Mouse (Mus musculus): ENCODE data around the gene Timm8a2. TPM values are rescaled to one million over a fixed set of nuclear protein-coding genes. Genes with fewer than 3 reads are reported as not detected.
A peak's percentile ranks its signal among the peaks of the same experiment; 100 is the strongest.

The Timm8a2 gene
- not detected for polyA plus RNA-seq (2012; fragmentation: generic; extraction: Trizol)
- long read RNA-seq, experiment 1: 0 reads
- long read RNA-seq, experiment 2: 0 reads

- no peaks in the 10 kb centered on the region for H3K27me3 ChIP-seq (ENCODE audit: control insufficient read depth, insufficient read depth, insufficient read length)
- H3K79me2 ChIP-seq (ENCODE audit: control insufficient read depth, insufficient read depth): no peaks in the 10 kb centered on the region
- H3K79me3 ChIP-seq (ENCODE audit: low read depth): no peaks in the 10 kb centered on the region
- H3K36me3 ChIP-seq (ENCODE audit: control insufficient read depth, insufficient read depth): no peaks in the 10 kb centered on the region
- TF ChIP-seq MYOD1 (IDR thresholded peaks at IDR 0.05; ENCODE audit: control insufficient read depth, insufficient read length, low read depth): no peak
- no peak for TF ChIP-seq FOSL1 (IDR thresholded peaks at IDR 0.05; ENCODE audit: insufficient read depth, low read length, poor library complexity, severe bottlenecking)
- no peak within 1 kb of the TSS for H3ac ChIP-seq (ENCODE audit: control insufficient read depth, insufficient read length, low read depth)
- no peak within 1 kb of the TSS for H3K4me3 ChIP-seq (ENCODE audit: insufficient read depth, poor library complexity, severe bottlenecking)
Measured at GRCm38 (mm10) chr14:122034451-122034850, at the start of gene Timm8a2. TSS of gene Timm8a2 (plus strand) at chr14:122034674.

GRCm38 (mm10) chr14:121985477-121985876 lies 49.0 kb upstream of the Timm8a2 start:
- TF ChIP-seq CEBPB (IDR thresholded peaks at IDR 0.05; ENCODE audit: low read depth): no peak
- no peak for TF ChIP-seq MAX (IDR thresholded peaks at IDR 0.05)
- no peak for TF ChIP-seq USF1 (IDR thresholded peaks at IDR 0.05; ENCODE audit: low read depth)
- no peak for TF ChIP-seq CTCF (IDR thresholded peaks at IDR 0.05; ENCODE audit: control insufficient read depth, insufficient read depth, insufficient read length)
- no peak for TF ChIP-seq MYOG (IDR thresholded peaks at IDR 0.05; ENCODE audit: control insufficient read depth, extremely low read depth, insufficient read length)
- TF ChIP-seq FOSL1 (IDR thresholded peaks at IDR 0.05; ENCODE audit: insufficient read depth, low read length, poor library complexity, severe bottlenecking): no peak
- no peak for TF ChIP-seq MYOD1 (IDR thresholded peaks at IDR 0.05; ENCODE audit: control insufficient read depth, insufficient read length, low read depth)
- Histone ChIP-seq H3K36me3 (ENCODE audit: control insufficient read depth, insufficient read depth) (no peaks in the 10 kb centered on the region), H3K27me3 (ENCODE audit: control insufficient read depth, insufficient read depth, insufficient read length) (no peaks in the 10 kb centered on the region), H3ac (ENCODE audit: control insufficient read depth, insufficient read length, low read depth) (no peak overlapping the region), H3K79me2 (ENCODE audit: control insufficient read depth, insufficient read depth) (no peaks in the 10 kb centered on the region), H3K79me3 (ENCODE audit: low read depth) (peaks cover 2% of the 10 kb centered on the region), H3K4me3 (ENCODE audit: insufficient read depth, poor library complexity, severe bottlenecking) (no peak overlapping the region)

GRCm38 (mm10) chr14:121986028-121986427 lies 48.4 kb upstream of the Timm8a2 start:
- Histone ChIP-seq H3K79me3 (ENCODE audit: low read depth) (peaks cover 2% of the 10 kb centered on the region), H3K4me3 (ENCODE audit: insufficient read depth, poor library complexity, severe bottlenecking) (no peak overlapping the region), H3K79me2 (ENCODE audit: control insufficient read depth, insufficient read depth) (no peaks in the 10 kb centered on the region), H3K36me3 (ENCODE audit: control insufficient read depth, insufficient read depth) (no peaks in the 10 kb centered on the region), H3ac (ENCODE audit: control insufficient read depth, insufficient read length, low read depth) (no peak overlapping the region), H3K27me3 (ENCODE audit: control insufficient read depth, insufficient read depth, insufficient read length) (no peaks in the 10 kb centered on the region)
- TF ChIP-seq FOSL1 (IDR thresholded peaks at IDR 0.05; ENCODE audit: insufficient read depth, low read length, poor library complexity, severe bottlenecking): no peak
- TF ChIP-seq MAX (IDR thresholded peaks at IDR 0.05): no peak
- no peak for TF ChIP-seq CEBPB (IDR thresholded peaks at IDR 0.05; ENCODE audit: low read depth)
- TF ChIP-seq CTCF (IDR thresholded peaks at IDR 0.05; ENCODE audit: control insufficient read depth, insufficient read depth, insufficient read length): no peak
- TF ChIP-seq USF1 (IDR thresholded peaks at IDR 0.05; ENCODE audit: low read depth): no peak
- TF ChIP-seq MYOG (IDR thresholded peaks at IDR 0.05; ENCODE audit: control insufficient read depth, extremely low read depth, insufficient read length): no peak
- TF ChIP-seq MYOD1 (IDR thresholded peaks at IDR 0.05; ENCODE audit: control insufficient read depth, insufficient read length, low read depth): no peak

- TF ChIP-seq USF1 (IDR thresholded peaks at IDR 0.05; ENCODE audit: low read depth) (no peak), CEBPB (IDR thresholded peaks at IDR 0.05; ENCODE audit: low read depth) (no peak), FOSL1 (IDR thresholded peaks at IDR 0.05; ENCODE audit: insufficient read depth, low read length, poor library complexity, severe bottlenecking) (peak; percentile 45)
- H3K4me3 ChIP-seq (ENCODE audit: insufficient read depth, poor library complexity, severe bottlenecking): no peak overlapping the region
- H3K27me3 ChIP-seq (ENCODE audit: control insufficient read depth, insufficient read depth, insufficient read length): no peaks in the 10 kb centered on the region
- H3K79me3 ChIP-seq (ENCODE audit: low read depth): peaks cover 2% of the 10 kb centered on the region
- no peaks in the 10 kb centered on the region for H3K36me3 ChIP-seq (ENCODE audit: control insufficient read depth, insufficient read depth)
- H3ac ChIP-seq (ENCODE audit: control insufficient read depth, insufficient read length, low read depth): no peak overlapping the region
- no peaks in the 10 kb centered on the region for H3K79me2 ChIP-seq (ENCODE audit: control insufficient read depth, insufficient read depth)
Measured at GRCm38 (mm10) chr14:121987287-121987686, 47.2 kb upstream of the Timm8a2 start.

- H3K27me3 ChIP-seq (ENCODE audit: control insufficient read depth, insufficient read depth, insufficient read length): no peaks in the 10 kb centered on the region
- TF ChIP-seq MAX (IDR thresholded peaks at IDR 0.05) (no peak), CEBPB (IDR thresholded peaks at IDR 0.05; ENCODE audit: low read depth) (no peak), MYOD1 (IDR thresholded peaks at IDR 0.05; ENCODE audit: control insufficient read depth, insufficient read length, low read depth) (no peak), CTCF (IDR thresholded peaks at IDR 0.05; ENCODE audit: control insufficient read depth, insufficient read depth, insufficient read length) (no peak), FOSL1 (IDR thresholded peaks at IDR 0.05; ENCODE audit: insufficient read depth, low read length, poor library complexity, severe bottlenecking) (no peak), MYOG (IDR thresholded peaks at IDR 0.05; ENCODE audit: control insufficient read depth, extremely low read depth, insufficient read length) (no peak), USF1 (IDR thresholded peaks at IDR 0.05; ENCODE audit: low read depth) (no peak)
- no peaks in the 10 kb centered on the region for H3K36me3 ChIP-seq (ENCODE audit: control insufficient read depth, insufficient read depth)
- peaks cover 2% of the 10 kb centered on the region for H3K79me3 ChIP-seq (ENCODE audit: low read depth)
- H3K4me3 ChIP-seq (ENCODE audit: insufficient read depth, poor library complexity, severe bottlenecking): no peak overlapping the region
- H3ac ChIP-seq (ENCODE audit: control insufficient read depth, insufficient read length, low read depth): no peak overlapping the region
- no peaks in the 10 kb centered on the region for H3K79me2 ChIP-seq (ENCODE audit: control insufficient read depth, insufficient read depth)
Measured at GRCm38 (mm10) chr14:121987691-121988090, 46.8 kb upstream of the Timm8a2 start.

GRCm38 (mm10) chr14:121989331-121989730 lies 45.1 kb upstream of the Timm8a2 start:
- Histone ChIP-seq H3K36me3 (ENCODE audit: control insufficient read depth, insufficient read depth) (peaks cover 5% of the 10 kb centered on the region), H3K79me3 (ENCODE audit: low read depth) (peaks cover 2% of the 10 kb centered on the region), H3K79me2 (ENCODE audit: control insufficient read depth, insufficient read depth) (no peaks in the 10 kb centered on the region), H3ac (ENCODE audit: control insufficient read depth, insufficient read length, low read depth) (no peak overlapping the region), H3K4me3 (ENCODE audit: insufficient read depth, poor library complexity, severe bottlenecking) (no peak overlapping the region), H3K27me3 (ENCODE audit: control insufficient read depth, insufficient read depth, insufficient read length) (no peaks in the 10 kb centered on the region)
- no peak for TF ChIP-seq USF1 (IDR thresholded peaks at IDR 0.05; ENCODE audit: low read depth)
- TF ChIP-seq CEBPB (IDR thresholded peaks at IDR 0.05; ENCODE audit: low read depth): no peak
- TF ChIP-seq FOSL1 (IDR thresholded peaks at IDR 0.05; ENCODE audit: insufficient read depth, low read length, poor library complexity, severe bottlenecking): no peak
- no peak for TF ChIP-seq CTCF (IDR thresholded peaks at IDR 0.05; ENCODE audit: control insufficient read depth, insufficient read depth, insufficient read length)
- no peak for TF ChIP-seq MYOD1 (IDR thresholded peaks at IDR 0.05; ENCODE audit: control insufficient read depth, insufficient read length, low read depth)
- TF ChIP-seq MAX (IDR thresholded peaks at IDR 0.05): no peak
- no peak for TF ChIP-seq MYOG (IDR thresholded peaks at IDR 0.05; ENCODE audit: control insufficient read depth, extremely low read depth, insufficient read length)

Data from C2C12 (cell line).